Mouse (Mus musculus): ENCODE measurements around the gene Tbc1d10a. TPM values are rescaled to one million over a fixed set of nuclear protein-coding genes. Genes with fewer than 3 reads are reported as not detected.
"Not testable (repeated sequence)": the region's sequence is repeated elsewhere in the genome, so short reads cannot be mapped to it uniquely, and the experiment has no call there.

The Tbc1d10a gene
- polyA plus RNA-seq, 1 experiment from 2014 or later: 23.7 TPM

GRCm38 (mm10) chr11:4177716-4178115, 8.9 kb upstream of the Tbc1d10a start:
- H3K27me3 ChIP-seq (ENCODE audit: control insufficient read depth, insufficient read depth, low read length): no peaks in the 10 kb centered on the region

GRCm38 (mm10) chr11:4182061-4182460, 4.5 kb upstream of the Tbc1d10a start:
- no peak overlapping the region for H3K4me3 ChIP-seq (replicated peaks; ENCODE audit: low read length)
- H3K9me3 ChIP-seq (ENCODE audit: control insufficient read depth, low read length): no peaks in the 10 kb centered on the region
- H3K27me3 ChIP-seq (ENCODE audit: control insufficient read depth, insufficient read depth, low read length): no peaks in the 10 kb centered on the region
- 0 out of 2 replicates have a peak, but pooled peaks cover under 1% of the 10 kb centered on the region for H3K4me1 ChIP-seq (replicated peaks; ENCODE audit: control insufficient read depth, insufficient read depth, low read length)
- ATAC-seq (ENCODE audit: low FRiP score): no peak
- peaks cover 68% of the 10 kb centered on the region for H3K36me3 ChIP-seq (replicated peaks; ENCODE audit: control insufficient read depth, insufficient read depth)
- no peak overlapping the region for H3K27ac ChIP-seq
- DNase-seq (ENCODE audit: low spot score): no peak
- H3K9ac ChIP-seq: no peak overlapping the region
- H3K4me2 ChIP-seq (replicated peaks): no peak overlapping the region
- WGBS: 11% methylated on average over 1 of the region's 1 CpGs

More at GRCm38 (mm10) chr11:4177716-4178115, 8.9 kb upstream of the Tbc1d10a start:
- DNase-seq (ENCODE audit: low spot score): no peak
- Histone ChIP-seq H3K36me3 (replicated peaks; ENCODE audit: control insufficient read depth, insufficient read depth) (peaks cover 100% of the 10 kb centered on the region), H3K27ac (no peak overlapping the region), H3K4me2 (replicated peaks) (no peak overlapping the region), H3K9me3 (ENCODE audit: control insufficient read depth, low read length) (no peaks in the 10 kb centered on the region), H3K9ac (no peak overlapping the region), H3K4me1 (replicated peaks; ENCODE audit: control insufficient read depth, insufficient read depth, low read length) (no peaks in the 10 kb centered on the region), H3K4me3 (replicated peaks; ENCODE audit: low read length) (no peak overlapping the region)
- no peak for ATAC-seq (ENCODE audit: low FRiP score)
- 85% methylated on average over 4 of the region's 4 CpGs for WGBS

- DNase-seq (ENCODE audit: low spot score): no peak
- H3K27ac ChIP-seq: peak overlapping the region; percentile 34; the same call in 1 of the 2 replicates
Observed at GRCm38 (mm10) chr11:4183511-4183910, 3.1 kb upstream of the Tbc1d10a start.

GRCm38 (mm10) chr11:4184251-4184952, 2.2 kb upstream of the Tbc1d10a start:
- Histone ChIP-seq H3K4me3 (replicated peaks; ENCODE audit: low read length) (no peak overlapping the region), H3K9ac (no peak overlapping the region), H3K4me2 (replicated peaks) (no peak overlapping the region), H3K27me3 (ENCODE audit: control insufficient read depth, insufficient read depth, low read length) (no peaks in the 10 kb centered on the region), H3K9me3 (ENCODE audit: control insufficient read depth, low read length) (no peaks in the 10 kb centered on the region), H3K27ac (peak overlapping the region; percentile 34; the same call in 1 of the 2 replicates), H3K36me3 (replicated peaks; ENCODE audit: control insufficient read depth, insufficient read depth) (peaks cover 45% of the 10 kb centered on the region), H3K4me1 (replicated peaks; ENCODE audit: control insufficient read depth, insufficient read depth, low read length) (peaks cover 14% of the 10 kb centered on the region)
- 81% methylated on average over 4 of the region's 4 CpGs for WGBS
- no peak for ATAC-seq (ENCODE audit: low FRiP score)
- no peak for DNase-seq (ENCODE audit: low spot score)

More at GRCm38 (mm10) chr11:4183511-4183910, 3.1 kb upstream of the Tbc1d10a start:
- no peak for ATAC-seq (ENCODE audit: low FRiP score)
- no peak overlapping the region for H3K9ac ChIP-seq
- no peaks in the 10 kb centered on the region for H3K9me3 ChIP-seq (ENCODE audit: control insufficient read depth, low read length)
- H3K4me2 ChIP-seq (replicated peaks): no peak overlapping the region
- peaks cover 14% of the 10 kb centered on the region for H3K4me1 ChIP-seq (replicated peaks; ENCODE audit: control insufficient read depth, insufficient read depth, low read length)
- H3K36me3 ChIP-seq (replicated peaks; ENCODE audit: control insufficient read depth, insufficient read depth): peaks cover 54% of the 10 kb centered on the region
- no peak overlapping the region for H3K4me3 ChIP-seq (replicated peaks; ENCODE audit: low read length)
- no peaks in the 10 kb centered on the region for H3K27me3 ChIP-seq (ENCODE audit: control insufficient read depth, insufficient read depth, low read length)

GRCm38 (mm10) chr11:4185480-4185879, 1.1 kb upstream of the Tbc1d10a start:
- not testable (repeated sequence) for DNase-seq (ENCODE audit: low spot score)
- 97% methylated on average over 5 of the region's 6 CpGs for WGBS

GRCm38 (mm10) chr11:4187318-4187700, 720 bp downstream of the Tbc1d10a start:
- Histone ChIP-seq H3K4me3 (replicated peaks; ENCODE audit: low read length) (peak overlapping the region; percentile 80), H3K27me3 (ENCODE audit: control insufficient read depth, insufficient read depth, low read length) (no peaks in the 10 kb centered on the region), H3K27ac (no peak overlapping the region), H3K9me3 (ENCODE audit: control insufficient read depth, low read length) (no peaks in the 10 kb centered on the region), H3K4me1 (replicated peaks; ENCODE audit: control insufficient read depth, insufficient read depth, low read length) (peaks cover 14% of the 10 kb centered on the region), H3K4me2 (replicated peaks) (peak overlapping the region; percentile 87), H3K36me3 (replicated peaks; ENCODE audit: control insufficient read depth, insufficient read depth) (peaks cover 16% of the 10 kb centered on the region), H3K9ac (peak overlapping the region; percentile 87)
- no peak for ATAC-seq (ENCODE audit: low FRiP score)
- 16% methylated on average over 9 of the region's 9 CpGs for WGBS
- DNase-seq (ENCODE audit: low spot score): no peak

More at GRCm38 (mm10) chr11:4185480-4185879, 1.1 kb upstream of the Tbc1d10a start:
- not testable (repeated sequence) for H3K9me3 ChIP-seq (ENCODE audit: control insufficient read depth, low read length); H3K4me3 ChIP-seq (replicated peaks; ENCODE audit: low read length); H3K27ac ChIP-seq; H3K4me2 ChIP-seq (replicated peaks); H3K9ac ChIP-seq; H3K27me3 ChIP-seq (ENCODE audit: control insufficient read depth, insufficient read depth, low read length); ATAC-seq (ENCODE audit: low FRiP score)
- Histone ChIP-seq H3K4me1 (replicated peaks; ENCODE audit: control insufficient read depth, insufficient read depth, low read length) (peaks cover 14% of the 10 kb centered on the region), H3K36me3 (replicated peaks; ENCODE audit: control insufficient read depth, insufficient read depth) (peaks cover 34% of the 10 kb centered on the region)

- 92% methylated on average over 6 of the region's 6 CpGs for WGBS
- DNase-seq (ENCODE audit: low spot score) (no peak), ATAC-seq (ENCODE audit: low FRiP score) (no peak)
- H3K4me2 ChIP-seq (replicated peaks): no peak overlapping the region
- no peaks in the 10 kb centered on the region for H3K27me3 ChIP-seq (ENCODE audit: control insufficient read depth, insufficient read depth, low read length)
- no peak overlapping the region for H3K4me3 ChIP-seq (replicated peaks; ENCODE audit: low read length)
- no peak overlapping the region for H3K27ac ChIP-seq
- no peaks in the 10 kb centered on the region for H3K9me3 ChIP-seq (ENCODE audit: control insufficient read depth, low read length)
- no peaks in the 10 kb centered on the region; the same call in 1 of the 2 replicates for H3K36me3 ChIP-seq (replicated peaks; ENCODE audit: control insufficient read depth, insufficient read depth)
- H3K4me1 ChIP-seq (replicated peaks; ENCODE audit: control insufficient read depth, insufficient read depth, low read length): peaks cover 14% of the 10 kb centered on the region
- H3K9ac ChIP-seq: no peak overlapping the region
Observed at GRCm38 (mm10) chr11:4189182-4189581, 2.6 kb downstream of the Tbc1d10a start.

GRCm38 (mm10) chr11:4190677-4191076, 4.1 kb downstream of the Tbc1d10a start:
- Histone ChIP-seq H3K9ac (no peak overlapping the region), H3K4me3 (replicated peaks; ENCODE audit: low read length) (no peak overlapping the region), H3K4me1 (replicated peaks; ENCODE audit: control insufficient read depth, insufficient read depth, low read length) (peaks cover 14% of the 10 kb centered on the region), H3K27me3 (ENCODE audit: control insufficient read depth, insufficient read depth, low read length) (no peaks in the 10 kb centered on the region), H3K4me2 (replicated peaks) (no peak overlapping the region), H3K9me3 (ENCODE audit: control insufficient read depth, low read length) (no peaks in the 10 kb centered on the region), H3K27ac (no peak overlapping the region), H3K36me3 (replicated peaks; ENCODE audit: control insufficient read depth, insufficient read depth) (no peaks in the 10 kb centered on the region)
- ATAC-seq (ENCODE audit: low FRiP score): no peak
- WGBS: 79% methylated on average over 3 of the region's 3 CpGs
- DNase-seq (ENCODE audit: low spot score): no peak

- DNase-seq (ENCODE audit: low spot score) (no peak), ATAC-seq (ENCODE audit: low FRiP score) (no peak)
- H3K4me3 ChIP-seq (replicated peaks; ENCODE audit: low read length): no peak overlapping the region
- no peaks in the 10 kb centered on the region for H3K9me3 ChIP-seq (ENCODE audit: control insufficient read depth, low read length)
- no peaks in the 10 kb centered on the region for H3K36me3 ChIP-seq (replicated peaks; ENCODE audit: control insufficient read depth, insufficient read depth)
- no peak overlapping the region for H3K9ac ChIP-seq
- H3K27me3 ChIP-seq (ENCODE audit: control insufficient read depth, insufficient read depth, low read length): no peaks in the 10 kb centered on the region
- no peak overlapping the region; the same call in 1 of the 2 replicates for H3K27ac ChIP-seq
- peaks cover 7% of the 10 kb centered on the region for H3K4me1 ChIP-seq (replicated peaks; ENCODE audit: control insufficient read depth, insufficient read depth, low read length)
- WGBS: 90% methylated on average over 3 of the region's 3 CpGs
- H3K4me2 ChIP-seq (replicated peaks): no peak overlapping the region
Observed at GRCm38 (mm10) chr11:4192757-4193156, 6.2 kb downstream of the Tbc1d10a start.
